Mouse (Mus musculus) gastrocnemius, adult 18-20 months (tissue): Measurements from ENCODE around the gene Tm9sf3. TPM values are rescaled to one million over a fixed set of nuclear protein-coding genes. Genes with fewer than 3 reads are reported as not detected.
A peak's percentile ranks its signal among the peaks of the same experiment; 100 is the strongest.

Experiments used
- DNase-seq: peaks from one replicate; pipeline ENCODE4 v3.0.0; 2021; ENCODE audit warnings: low spot score
- total RNA-seq, 2 experiments: library from RNA; stranded (reverse); gene quantifications; 2 replicates each; pipeline ENCODE4 v1.2.3; 2021

Tm9sf3 gene
- total RNA-seq, 2 experiments from 2014 or later, result 58.8 to 65.0 TPM

DNA sequence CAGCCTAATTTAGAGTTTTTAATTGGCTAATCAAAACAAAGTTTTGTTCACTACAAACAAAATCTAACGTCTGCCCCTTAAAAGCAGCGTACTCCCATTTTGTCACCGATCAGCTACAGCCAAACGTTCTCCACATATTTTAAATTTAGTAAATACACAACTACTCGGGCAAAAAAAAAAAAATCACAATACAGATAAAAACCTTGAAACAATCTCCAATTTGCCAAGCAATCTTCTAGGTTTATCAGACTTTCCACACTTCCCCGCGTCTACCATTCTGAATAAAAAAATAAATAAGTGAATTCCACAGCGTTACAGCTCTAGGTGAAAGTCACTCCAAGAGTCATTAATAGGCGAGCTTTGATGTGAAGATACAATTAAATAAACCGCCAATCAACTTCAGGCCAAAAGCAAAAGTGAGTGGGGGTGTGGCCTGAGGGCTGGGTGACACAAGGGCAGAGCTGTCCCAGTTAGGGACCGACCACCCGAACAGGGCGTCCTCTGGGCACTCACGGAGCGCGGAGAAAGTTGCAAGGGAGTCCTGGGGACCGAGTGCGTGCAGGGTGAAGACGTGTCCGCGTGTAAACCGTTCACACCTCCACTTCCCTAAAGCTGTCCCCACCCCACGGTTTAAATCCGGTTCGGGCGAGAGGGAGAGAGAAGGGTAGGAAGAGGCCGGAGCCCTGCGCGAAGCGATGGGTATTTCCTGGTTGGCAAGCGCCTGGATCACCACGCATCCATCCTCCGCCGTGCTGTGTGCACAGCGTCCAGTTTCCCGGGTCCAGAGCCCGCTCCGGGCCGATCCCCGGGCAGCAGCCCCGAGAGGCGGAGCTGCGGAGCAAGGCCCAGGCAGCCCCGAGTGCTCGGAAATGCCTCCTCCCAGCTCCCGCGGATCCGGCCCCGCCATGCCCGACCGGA lies 826 bp downstream of the Tm9sf3 start:
- DNase-seq, result peak; percentile 56

DNA sequence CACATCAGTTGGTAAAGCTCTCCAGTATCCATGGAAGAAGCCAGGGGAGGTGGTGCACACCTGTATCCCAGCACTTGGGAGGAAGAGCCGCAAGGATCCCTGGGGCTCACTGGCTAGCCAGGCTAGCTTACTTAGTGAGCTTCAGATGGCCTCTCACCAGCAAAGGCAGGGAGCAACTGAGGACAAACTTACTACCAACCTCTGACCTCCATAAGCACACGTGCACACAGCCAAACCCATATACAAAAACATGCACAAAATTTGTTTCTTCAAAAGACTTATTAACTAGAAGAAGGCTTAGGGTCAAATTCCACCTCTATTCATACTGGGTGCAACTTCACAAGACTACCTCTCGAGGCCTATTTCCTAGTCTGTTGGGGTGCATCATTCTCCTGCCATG lies 3.1 kb downstream of the Tm9sf3 start:
- no peak for DNase-seq

DNA sequence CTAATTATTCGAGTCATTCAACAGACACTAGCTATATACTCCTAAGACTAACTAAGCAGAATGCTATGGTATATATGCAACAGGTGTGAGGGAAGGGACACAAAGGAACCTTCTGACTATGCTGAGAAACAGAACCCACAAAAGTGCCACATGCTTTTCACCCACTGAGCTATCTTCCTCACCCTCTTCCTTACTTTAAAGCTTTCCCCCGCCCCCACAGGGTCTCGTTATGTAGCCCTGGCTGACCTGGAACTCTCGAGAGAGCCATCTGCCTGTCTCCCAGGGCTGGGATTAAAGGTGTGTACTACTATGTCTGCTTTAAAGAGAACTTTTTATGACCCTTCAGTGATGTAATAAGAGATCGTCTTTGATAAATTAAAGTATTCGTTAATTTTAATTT lies 4.5 kb downstream of the Tm9sf3 start:
- DNase-seq, result no peak

DNA sequence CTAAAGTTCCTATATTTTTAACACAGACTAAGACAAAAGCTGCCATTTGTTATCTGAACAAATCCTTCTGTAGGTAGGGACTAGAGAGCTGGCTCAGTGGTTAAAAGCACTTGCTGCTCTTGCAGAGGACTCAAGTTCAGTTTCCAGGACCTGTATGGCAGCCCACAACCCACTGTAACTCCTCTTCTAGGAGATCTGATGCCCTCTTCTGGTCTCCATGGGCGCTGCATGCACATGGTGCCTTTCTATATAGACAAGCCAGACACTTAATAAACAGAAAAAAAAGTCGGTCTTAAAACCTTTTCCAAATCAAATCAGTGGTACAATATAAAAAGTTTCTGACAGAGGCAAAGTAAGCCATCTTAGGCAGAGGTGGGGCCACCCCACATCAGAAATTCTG lies 5.1 kb downstream of the Tm9sf3 start:
- peak; percentile 26 for DNase-seq

DNA sequence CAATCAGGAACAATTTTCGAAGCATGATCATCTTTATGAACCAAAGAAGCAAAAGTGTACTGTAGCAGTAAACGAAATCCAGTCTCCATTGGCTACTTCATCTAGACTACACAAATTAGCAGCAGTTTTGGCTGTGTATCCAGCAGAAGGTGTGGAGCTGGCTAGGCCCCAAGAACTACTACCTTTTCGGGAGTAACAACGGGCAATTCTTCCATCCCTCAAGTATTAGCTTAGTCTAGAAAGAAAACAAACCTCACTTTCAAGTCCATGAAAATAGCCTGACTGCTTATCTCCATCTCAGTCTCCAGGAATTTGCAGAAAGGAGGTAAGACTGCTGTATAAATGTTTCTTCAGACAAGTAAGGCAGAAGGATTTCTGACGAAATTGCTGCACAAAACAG lies 9.2 kb downstream of the Tm9sf3 start:
- DNase-seq, result no peak

DNA sequence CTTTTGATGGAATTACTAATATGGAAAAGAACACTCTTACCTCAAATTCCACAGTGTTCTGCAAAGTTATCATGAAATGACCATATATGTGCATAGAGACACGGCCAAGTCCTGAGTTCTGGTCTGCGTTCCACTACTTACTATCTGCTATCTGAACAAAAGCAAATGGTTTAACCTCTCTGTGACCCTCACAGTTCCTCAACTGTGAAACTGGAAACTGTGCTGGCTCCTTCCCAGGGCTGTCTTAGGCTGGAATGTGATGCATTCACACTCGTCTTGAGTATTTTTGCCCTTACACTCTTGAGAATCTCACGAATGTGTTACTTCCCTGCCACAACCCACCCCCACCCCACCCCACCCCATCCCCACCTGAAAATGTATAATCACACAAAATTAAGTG lies 14.8 kb downstream of the Tm9sf3 start:
- DNase-seq, result no peak

DNA sequence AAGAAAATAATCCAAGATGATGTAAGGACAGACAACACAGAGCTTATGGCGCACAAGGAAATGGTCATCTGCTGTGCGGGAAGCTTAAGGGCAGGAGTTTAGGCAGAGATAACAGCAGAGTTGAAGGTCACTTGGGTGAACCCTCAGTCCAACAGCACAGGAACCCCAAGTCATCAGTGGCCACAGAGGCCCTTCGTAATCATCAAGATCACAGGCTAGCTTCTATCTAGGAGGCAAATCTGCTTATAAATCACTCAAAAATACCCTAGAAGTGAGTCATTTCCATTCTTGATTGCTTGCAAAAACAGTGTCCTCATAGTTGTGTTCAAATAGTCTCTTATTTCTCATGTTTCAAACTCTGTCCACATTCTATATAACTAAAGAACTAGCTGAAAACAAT lies 15.5 kb downstream of the Tm9sf3 start:
- no peak for DNase-seq

DNA sequence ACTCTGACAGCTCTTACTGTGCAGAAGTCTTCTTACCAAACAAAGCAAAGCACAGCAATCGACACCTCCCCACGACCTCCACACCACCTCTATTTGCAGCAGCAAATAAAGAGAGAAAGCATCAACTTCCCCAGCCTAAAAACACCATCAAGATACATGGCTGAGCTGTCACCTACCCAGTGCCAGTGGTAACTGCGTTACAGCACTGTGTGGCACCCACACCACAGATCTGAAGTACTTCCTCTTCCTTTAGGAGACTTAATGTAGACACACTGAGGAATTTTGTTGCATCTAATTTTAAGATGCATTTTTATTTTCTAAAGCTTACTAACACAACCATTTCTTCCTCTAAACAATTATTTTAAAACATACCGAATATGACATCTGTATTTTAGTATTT lies 17.5 kb downstream of the Tm9sf3 start:
- no peak for DNase-seq

DNA sequence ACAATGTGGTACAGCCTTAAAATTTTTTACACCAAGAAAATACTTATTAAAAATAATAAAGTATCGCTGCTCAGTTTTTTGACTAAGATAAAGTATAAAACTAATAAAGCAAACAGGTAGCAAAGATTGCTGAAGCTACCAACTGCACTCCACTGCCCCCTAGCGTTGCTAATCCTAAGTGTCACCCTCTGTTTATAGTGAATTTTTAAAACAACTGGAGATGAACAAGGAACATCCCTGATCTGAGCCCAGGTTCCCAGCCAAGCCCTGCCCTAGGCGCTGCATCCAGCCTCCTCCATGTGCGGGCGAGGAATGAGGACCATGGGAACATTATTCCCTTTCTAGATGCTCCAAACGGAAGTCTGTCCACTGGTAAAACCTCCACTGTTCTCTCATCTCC lies 19.2 kb downstream of the Tm9sf3 start:
- DNase-seq, result peak; percentile 50

DNA sequence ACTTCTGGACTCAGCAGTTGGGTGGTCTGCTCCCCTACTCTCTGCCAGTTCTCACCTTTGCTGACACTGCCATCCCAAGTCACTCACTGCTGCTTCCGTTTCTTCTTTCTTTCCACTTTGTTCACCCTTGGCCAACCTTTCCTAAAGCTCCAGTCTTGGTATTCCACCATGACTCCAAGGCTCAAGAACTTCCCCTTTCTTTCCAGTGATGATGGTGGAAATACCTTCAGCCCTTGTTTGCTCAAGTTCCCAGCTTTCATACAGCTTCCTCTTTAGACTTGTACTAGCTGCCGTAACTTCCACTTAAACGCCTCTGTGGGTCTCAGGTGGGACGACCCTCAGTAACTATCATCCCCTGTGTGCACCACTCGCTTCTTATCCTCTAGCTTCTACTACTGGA lies 21.8 kb downstream of the Tm9sf3 start:
- DNase-seq, result no peak

DNA sequence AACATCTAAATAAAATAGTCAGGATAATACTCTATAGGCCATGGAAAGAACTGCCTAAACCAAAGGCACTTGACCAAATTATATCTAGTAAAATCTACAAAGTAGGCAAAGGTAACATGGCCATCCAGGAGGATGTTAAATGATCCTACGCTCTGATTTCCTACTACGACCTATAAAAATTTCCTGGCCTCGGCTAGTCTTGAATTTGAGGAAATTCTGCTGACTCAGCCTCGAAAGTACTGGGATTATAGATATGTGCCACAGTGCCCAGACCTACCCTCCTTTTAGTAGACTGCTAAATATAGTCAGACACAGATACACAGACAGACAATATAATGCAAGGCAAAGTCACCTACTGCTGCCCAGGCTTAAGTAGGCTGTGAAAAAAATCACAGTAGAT lies 30.1 kb downstream of the Tm9sf3 start:
- DNase-seq, result no peak

DNA sequence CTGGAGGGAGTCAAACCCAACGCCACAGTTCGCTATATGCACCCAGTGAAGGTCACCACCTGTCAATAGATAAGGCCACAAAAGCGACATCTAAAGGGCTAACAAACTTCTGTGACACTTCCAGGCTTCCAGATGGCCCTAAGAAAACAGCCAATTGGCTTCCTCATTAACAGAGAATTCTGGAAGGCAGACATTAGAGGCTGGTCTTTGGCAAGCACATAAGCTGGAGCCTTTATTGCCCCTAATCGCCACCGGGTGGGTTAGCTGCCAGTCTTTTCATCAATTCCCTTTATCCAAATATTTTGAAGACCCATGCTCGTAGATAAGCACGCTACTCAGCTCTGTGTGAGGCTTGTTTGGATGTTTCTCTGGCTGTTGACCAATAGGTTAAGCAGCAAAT lies 55.5 kb downstream of the Tm9sf3 start:
- DNase-seq, result no peak

DNA sequence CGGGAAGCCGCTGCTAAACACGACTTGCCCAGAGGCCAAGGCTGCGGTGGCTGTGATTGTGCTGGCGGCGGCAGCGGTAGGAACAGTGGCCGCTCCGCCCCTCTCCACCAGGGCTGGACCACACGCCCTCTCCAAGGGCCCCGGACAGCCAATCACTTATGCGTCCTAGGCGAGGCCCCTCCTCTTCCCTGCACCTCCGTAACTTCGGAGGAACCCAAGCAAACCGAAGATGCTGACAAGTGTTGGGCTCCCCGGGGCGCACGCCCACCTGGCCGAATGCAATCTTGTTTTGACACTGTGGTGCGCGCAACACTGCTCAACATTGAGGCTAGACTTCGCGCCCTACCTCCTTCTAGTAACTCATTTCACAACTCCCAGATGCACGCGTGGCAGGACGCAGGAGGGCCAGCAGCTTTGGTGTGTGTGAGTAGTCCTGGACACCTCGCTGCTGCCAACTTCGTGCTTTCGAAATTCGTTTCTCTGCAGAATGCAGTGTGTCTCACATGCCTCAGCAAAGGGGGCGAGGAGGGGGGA lies 56.9 kb downstream of the Tm9sf3 start, which contains the start of gene Tll2:
Gene Tll2 (minus strand): TSS at position 25 of the 534 bp plus-strand sequence.
- DNase-seq, result peak; percentile 34

DNA sequence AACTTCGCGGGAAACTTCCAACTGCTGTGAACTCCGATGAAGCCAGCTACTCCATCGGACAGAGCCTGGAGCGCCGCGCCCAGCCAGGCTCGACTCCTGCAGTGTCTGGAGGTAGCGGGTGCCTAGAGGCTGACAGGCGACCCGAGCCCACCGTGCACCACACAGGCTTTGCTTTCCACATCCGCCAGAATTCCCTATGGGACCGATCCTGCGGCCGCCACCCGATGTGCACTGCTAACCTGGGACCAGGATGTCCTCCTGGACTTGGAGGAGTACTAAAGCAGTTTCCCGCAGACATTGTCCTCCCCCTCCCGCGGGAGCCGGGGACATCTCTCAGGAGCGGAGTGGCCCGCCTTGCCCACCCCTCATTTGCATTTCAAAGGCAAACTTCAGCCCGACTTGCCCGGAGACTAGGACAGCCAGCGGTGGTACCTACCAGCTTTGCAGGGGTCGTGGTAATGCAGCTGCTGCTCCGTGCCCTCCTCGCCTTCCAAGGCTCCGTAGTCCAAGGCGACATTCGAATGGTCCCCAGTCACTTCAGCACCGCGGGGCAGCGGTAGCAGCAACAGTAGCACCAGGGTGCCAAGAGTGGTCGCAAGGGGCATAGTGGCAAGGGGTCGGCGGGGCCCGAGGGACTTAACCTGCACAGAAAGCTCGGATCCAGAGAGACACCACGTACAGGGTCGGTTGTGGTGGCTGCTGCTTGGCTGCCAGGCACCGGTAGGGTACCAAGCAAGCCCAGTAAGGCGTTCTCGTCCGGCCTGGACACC lies 57.6 kb downstream of the Tm9sf3 start:
- no peak for DNase-seq

DNA sequence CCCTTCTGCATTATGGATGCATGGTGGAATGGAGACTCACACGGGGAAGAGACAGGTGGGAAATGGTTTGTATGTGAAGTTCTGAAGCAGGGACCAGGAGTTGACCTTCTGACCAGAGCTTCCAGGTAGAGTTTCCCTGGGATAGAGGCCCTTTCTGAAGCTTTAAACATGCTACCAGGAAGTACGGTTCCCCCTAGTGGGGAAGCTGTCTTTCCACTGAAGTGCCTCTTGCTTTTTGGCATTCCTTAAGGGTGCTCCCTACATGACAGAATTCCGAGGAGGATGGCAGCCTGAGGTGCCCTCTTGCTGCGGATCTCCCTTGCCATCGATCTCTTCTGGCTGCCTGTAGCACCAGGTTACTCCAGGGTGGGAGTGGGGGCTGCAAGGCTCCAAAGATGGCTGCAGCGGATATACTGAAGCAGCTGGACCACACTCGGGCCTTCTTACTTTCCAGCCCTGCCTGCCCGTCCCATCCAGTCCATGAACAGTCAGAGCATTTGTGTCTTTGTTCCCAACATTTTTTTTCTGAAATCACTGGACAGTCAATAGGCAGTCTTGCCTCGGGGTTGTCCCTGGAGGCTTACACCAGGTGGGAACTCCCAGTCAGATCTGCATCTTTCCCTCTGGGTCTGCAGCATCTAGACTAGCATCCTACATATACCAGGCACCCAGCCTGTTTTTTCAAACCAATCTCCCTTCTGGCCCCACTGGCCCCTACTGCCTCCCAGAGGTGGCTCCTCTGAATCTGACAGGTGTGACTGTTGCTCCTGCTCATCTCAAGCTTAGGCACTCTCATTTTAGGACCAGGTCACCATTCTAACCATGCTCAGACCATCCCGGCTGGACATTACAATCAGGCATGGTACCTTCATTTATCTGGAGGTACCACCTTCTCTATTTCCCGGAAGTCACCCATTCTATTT lies 59.4 kb downstream of the Tm9sf3 start:
- DNase-seq, result peak; percentile 9

DNA sequence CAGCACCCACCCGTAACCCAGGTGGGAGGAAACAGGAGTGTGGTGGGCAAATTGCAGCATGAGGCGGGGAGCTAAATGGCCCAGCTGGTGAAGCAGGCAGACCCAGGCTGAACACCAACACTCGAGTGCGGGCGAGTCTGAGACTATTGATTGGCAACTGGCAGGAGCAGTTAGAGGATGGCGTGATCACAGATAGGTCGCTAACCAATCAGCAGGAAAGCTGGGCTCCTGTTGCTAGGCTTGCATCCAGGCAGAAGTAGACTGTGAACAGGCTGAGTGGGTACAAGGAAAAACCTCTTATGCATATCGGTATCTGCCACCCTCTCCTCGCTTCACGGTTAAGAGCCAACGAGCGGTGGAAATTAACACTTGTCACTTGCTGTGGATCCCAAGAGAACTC lies 66.2 kb downstream of the Tm9sf3 start:
- DNase-seq, result no peak

DNA sequence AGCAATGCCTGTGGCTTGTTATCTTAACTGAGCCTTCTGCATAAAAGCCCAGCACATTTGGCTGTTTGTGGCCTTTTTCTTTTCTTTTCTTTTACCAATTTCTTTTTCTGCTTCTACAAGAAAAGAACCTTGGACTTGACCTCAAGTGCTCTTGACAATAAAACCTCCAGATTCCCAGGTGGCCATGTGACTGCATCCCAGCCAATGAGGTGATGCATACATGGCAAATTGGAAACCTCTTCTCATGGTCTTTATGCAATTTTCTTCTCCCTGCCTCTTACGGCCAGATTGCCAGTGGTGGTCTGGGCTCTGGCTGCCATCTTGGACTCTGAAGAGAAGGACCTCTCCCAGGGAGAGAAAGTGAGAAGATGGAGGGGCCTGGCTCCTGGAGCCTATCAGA lies 70.4 kb downstream of the Tm9sf3 start:
- no peak for DNase-seq

DNA sequence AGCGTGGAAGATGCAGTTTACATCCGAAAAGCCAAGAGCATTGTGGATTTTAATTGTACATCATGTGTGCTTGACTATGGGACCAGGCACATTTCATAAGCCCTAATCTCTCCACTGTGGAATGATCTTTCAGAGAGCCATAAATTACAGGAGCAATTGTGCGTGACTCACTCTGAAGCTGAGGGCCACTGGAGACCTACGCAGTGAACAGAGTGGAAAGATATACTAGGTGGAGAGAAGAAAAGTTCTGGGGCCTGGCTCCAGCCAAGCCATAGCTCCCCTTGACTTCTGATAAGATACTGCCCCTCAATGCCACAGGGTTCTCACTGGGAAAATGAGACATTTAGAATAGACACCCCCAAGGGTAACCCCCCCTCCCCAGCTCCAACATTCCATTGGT lies 70.8 kb downstream of the Tm9sf3 start:
- no peak for DNase-seq

DNA sequence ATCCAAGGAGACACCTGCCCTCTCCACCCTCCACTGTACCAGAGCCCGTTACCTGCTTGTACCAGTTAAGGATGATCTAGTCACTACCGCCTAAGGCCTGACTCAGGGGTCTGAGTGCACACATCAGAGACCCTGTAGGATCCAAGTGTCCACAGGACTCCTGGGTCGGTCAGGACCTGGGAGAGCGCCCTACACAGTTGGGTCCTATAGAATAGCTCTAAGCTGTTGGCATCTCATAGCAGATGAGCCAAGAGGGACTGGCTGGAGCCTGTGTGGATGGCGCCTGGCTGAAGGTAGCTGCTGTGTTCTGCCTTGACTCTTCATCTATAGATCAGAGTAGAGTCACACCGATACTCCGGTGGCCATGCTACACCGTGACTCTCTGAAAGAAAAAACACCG lies 72.1 kb downstream of the Tm9sf3 start:
- DNase-seq, result no peak

DNA sequence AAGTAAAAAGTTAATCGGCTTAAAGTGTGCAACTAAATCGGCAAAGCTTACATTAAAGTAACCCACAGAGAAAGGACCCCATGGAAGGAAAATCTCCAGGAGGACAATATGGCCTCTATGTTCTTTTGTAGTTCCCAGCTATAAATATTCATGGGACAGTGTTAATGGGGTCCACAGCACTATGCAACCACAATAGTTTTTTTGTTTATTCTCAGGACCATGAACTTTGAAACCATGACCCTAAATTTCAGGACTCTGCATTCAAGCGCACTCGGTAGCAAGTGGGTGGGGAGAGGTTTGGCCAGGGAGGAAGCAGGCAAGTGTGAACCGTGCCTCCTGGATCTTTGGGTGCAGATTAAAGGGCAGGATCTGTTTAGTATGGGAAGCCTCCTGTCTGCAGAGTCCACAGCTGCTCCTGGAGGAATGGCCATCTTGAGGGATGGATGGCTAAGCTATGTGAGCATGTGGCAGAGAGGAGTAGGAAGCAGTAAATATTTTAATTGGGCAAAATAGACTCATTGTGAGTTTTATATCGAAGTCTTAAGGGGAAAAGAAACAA lies 72.8 kb downstream of the Tm9sf3 start:
- DNase-seq, result no peak

DNA sequence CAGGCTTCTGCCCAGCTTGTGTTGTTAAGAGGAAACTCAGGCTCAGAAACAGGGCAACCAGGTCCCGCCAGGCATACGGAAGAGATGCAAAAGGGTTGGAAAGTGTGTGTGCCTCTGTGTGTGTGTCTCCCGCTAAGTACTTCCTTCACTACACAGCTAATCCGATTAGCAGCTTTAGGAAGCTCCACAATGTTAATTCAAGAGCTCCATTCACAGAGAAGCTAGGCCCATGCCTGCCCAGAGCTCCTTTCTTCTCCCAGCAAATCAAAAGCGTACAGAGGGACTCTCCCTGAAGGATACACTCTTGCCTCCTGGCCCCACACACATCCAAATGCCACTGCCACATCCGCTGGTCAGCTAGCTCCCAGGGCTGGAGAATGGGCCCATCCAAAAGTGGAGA lies 86.5 kb downstream of the Tm9sf3 start:
- DNase-seq, result no peak
